Mouse (Mus musculus) heart, embryonic 15.5 days (tissue): ENCODE measurements around the gene Frmd4a. TPM values are rescaled to one million over a fixed set of nuclear protein-coding genes. Genes with fewer than 3 reads are reported as not detected.

Experiments
- ATAC-seq: fragments of 200-750 bp; cut with Nextera tagmentation; replicated peaks from 2 replicates; pipeline ENCODE4 v1.8.0; 2017; ENCODE audit warnings: low read depth, moderate TSS enrichment; ENCODE audit not compliant: insufficient number of reproducible peaks, insufficient read depth, low FRiP score
- H3K27ac ChIP-seq: fragments of 300-500 bp; sonication (generic); 2 replicates; pipeline ENCODE4 v1.5.1; 2015; ENCODE audit warnings: mild to moderate bottlenecking, inconsistent platforms
- H3K27me3 ChIP-seq: fragments of 300-500 bp; sonication (generic); 2 replicates; pipeline ENCODE4 v1.6.1; 2015; ENCODE audit warnings: inconsistent platforms
- H3K36me3 ChIP-seq: fragments of 300-500 bp; sonication (generic); 2 replicates; pipeline ENCODE4 v1.6.1; 2015; ENCODE audit warnings: mild to moderate bottlenecking, inconsistent platforms
- H3K4me1 ChIP-seq: fragments of 300-500 bp; sonication (generic); replicated peaks from 2 replicates; pipeline ENCODE4 v1.6.1; 2015; ENCODE audit warnings: inconsistent platforms
- H3K4me2 ChIP-seq: fragments of 300-500 bp; sonication (generic); 2 replicates; pipeline ENCODE4 v1.6.1; 2015; ENCODE audit warnings: inconsistent platforms, mild to moderate bottlenecking, moderate library complexity
- H3K4me3 ChIP-seq: fragments of 300-500 bp; sonication (generic); 2 replicates; pipeline ENCODE4 v1.5.1; 2015; ENCODE audit warnings: mild to moderate bottlenecking, inconsistent platforms
- H3K9ac ChIP-seq: fragments of 300-500 bp; sonication (generic); 2 replicates; pipeline ENCODE4 v1.6.1; 2015; ENCODE audit warnings: mild to moderate bottlenecking, inconsistent platforms
- H3K9me3 ChIP-seq: fragments of 300-500 bp; sonication (generic); replicated peaks from 2 replicates; pipeline ENCODE4 v1.6.1; 2016; ENCODE audit warnings: inconsistent platforms
- WGBS: fragments of 180-500 bp; shearing (Covaris S2); methylation state at CpG from one replicate; pipeline ENCODE4 v1.1.7; 2015; ENCODE audit warnings: mixed read lengths; 5-methylcytosine and 5-hydroxymethylcytosine counted together
- polyA plus RNA-seq: library from polyadenylated mRNA; unstranded; fragments of >200 nt; fragmentation: Nextera tagmentation; extraction: Ambion mirVana; gene quantifications from 2 replicates; pipeline ENCODE4 v1.2.1, GENCODE M21; 2015

Frmd4a gene
- polyA plus RNA-seq, 1 experiment from 2014 or later: 15.6 TPM

DNA sequence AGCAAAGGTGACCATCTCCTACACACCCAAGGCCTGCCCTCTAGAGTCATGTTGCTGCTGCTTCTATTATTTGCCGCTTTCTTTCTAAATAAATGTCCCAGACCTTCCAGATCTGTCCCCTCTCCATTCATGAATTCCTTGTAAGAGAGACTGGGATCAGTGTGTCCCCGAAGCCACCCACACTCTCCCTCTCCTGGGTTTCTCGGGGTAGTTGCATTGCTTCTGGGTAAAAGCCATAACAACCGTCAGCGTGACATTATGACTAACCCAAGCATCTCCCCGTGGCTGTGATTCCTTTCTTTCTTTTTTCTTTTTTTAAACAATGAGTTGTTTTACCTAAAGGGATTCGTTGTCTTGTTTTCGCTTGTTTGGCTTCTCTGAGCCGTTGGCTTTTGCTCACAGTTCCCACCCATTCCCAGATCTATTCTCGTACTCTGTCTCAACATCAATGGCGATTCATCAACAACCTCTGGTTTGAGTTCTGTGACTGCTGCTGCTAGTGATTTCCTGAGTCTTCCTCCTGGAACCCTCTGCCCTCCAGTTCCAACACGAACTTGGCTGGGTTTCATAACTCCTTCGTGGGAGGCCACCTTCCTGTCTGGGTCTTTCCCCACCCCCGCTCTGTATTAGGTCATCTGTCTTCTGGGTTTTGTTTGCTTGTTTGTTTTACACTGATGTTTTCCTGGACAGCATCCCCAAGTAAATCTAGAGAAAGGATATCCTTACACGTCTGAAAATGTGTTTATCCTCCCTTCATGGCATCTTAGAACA, 483.9 kb downstream of the Frmd4a start:
- peak overlapping the region; percentile 35 for H3K27ac ChIP-seq
- H3K36me3 ChIP-seq: peaks cover 7% of the 10 kb centered on the region; the same call in 1 of the 2 replicates
- no peak overlapping the region for H3K4me2 ChIP-seq
- H3K4me1 ChIP-seq: peaks cover 25% of the 10 kb centered on the region
- H3K4me3 ChIP-seq: no peak overlapping the region
- H3K9ac ChIP-seq: no peak overlapping the region
- H3K9me3 ChIP-seq: no peaks in the 10 kb centered on the region
- no peaks in the 10 kb centered on the region for H3K27me3 ChIP-seq
- 58% methylated on average over 15 of the region's 15 CpGs for WGBS
- 0 out of 2 replicates have a peak, but pooled peaks have one; percentile 17 for ATAC-seq

DNA sequence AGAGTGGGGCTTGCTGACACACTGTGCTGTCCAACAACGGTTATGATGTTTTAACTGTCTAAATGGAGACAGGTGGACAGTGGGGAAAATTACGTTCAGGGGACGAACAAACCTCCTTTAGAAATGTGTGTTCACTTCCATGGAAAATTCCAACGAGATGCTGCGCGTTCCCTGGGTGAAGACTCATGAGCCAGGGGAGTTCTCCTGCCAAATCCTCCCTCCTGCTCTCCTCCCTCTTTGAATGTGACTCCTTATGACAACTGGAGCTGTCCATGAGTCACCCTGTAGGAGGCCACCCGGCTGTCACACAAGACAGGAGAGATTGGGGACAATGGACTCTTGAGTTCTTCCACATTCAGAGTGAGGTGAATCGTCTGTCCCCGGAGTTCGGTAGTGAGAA, 486.9 kb downstream of the Frmd4a start:
- 49% methylated on average over 10 of the region's 10 CpGs for WGBS
- Histone ChIP-seq H3K27ac (peak overlapping the region; percentile 24; the same call in 1 of the 2 replicates), H3K4me3 (no peak overlapping the region), H3K36me3 (no peaks in the 10 kb centered on the region), H3K9me3 (no peaks in the 10 kb centered on the region), H3K27me3 (no peaks in the 10 kb centered on the region), H3K4me1 (peaks cover 36% of the 10 kb centered on the region), H3K4me2 (no peak overlapping the region), H3K9ac (no peak overlapping the region)
- ATAC-seq: no peak; the same call in 1 of the 2 replicates

DNA sequence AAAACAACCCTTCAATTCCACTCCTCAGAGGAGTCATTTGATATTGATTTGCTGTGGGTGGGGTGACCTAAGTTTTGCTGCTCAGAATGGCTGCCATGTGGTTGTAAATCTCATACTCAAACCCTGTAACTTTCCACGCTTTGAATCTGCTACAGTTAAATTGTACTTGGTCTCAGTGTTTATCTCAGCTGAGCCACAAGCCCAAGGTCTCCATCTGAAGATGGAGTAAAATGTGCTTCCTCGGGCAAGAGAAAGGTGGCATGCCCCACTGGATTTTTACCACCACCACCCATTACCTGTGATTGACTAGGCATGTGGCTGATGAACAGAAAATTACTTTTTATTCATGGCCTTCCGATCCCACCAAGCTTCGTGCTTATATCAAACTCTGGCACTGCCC, 488.2 kb downstream of the Frmd4a start:
- H3K27me3 ChIP-seq: no peaks in the 10 kb centered on the region
- H3K4me3 ChIP-seq: no peak overlapping the region
- peaks cover 42% of the 10 kb centered on the region for H3K4me1 ChIP-seq
- H3K36me3 ChIP-seq: no peaks in the 10 kb centered on the region
- ATAC-seq: no peak
- no peak overlapping the region for H3K4me2 ChIP-seq
- H3K9me3 ChIP-seq: no peaks in the 10 kb centered on the region
- H3K9ac ChIP-seq: no peak overlapping the region
- 91% methylated on average over 4 of the region's 4 CpGs for WGBS
- H3K27ac ChIP-seq: no peak overlapping the region

DNA sequence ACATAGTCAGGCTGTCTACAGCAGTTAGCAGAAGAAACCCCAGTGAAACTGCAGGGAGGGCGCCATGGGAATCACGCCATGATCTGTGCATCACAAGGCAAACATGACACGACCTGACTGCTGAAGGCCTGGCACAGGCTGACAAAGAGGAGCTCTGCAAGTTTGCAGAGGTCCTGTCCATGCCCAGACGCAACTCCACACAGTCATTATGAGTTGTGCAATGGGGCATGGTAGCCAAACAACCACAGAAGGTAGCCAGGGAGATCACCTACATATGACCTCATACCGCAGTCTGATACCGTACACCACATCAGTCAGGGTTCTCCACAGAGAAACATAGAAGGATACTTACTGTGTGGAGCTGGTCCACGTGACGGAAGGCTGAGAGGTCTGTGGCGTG, 489.1 kb downstream of the Frmd4a start:
- no peak for ATAC-seq
- H3K4me2 ChIP-seq: no peak overlapping the region

DNA sequence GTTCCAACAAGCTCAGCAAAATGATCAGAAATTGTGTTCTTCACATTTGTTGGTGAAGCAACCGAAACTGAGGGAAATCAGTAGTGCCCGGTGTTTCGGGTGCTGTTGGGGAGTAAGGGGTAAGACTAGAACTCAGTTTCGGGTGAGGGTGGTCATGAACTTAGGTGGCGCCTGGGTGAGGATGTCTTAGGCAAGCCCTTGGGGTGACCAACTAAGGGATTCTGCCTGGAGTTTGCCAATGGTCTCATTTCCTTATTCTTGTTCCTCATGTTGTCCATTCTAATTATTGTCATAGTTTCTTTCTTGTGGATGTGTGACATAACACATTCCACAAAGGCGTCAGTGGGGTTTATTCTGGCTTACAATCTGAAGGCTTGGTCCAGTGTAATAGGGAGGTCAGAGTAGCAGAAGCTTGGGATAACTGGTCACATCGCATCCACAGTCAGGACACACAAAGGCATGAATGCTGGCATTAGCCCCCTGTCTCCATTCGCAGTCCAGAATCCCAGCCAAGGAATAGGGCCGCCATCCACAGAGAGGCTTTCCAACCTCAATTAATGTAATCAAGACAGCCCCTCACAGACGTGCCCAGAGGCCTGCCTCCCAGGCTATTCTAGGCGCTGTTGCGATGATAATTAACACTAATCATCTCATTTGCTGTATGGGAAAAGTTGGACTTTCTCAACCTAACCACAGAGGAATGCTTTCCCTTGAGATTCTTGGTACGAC, 490.5 kb downstream of the Frmd4a start:
- Histone ChIP-seq H3K9me3 (no peaks in the 10 kb centered on the region), H3K27ac (no peak overlapping the region), H3K4me3 (no peak overlapping the region), H3K4me2 (no peak overlapping the region), H3K27me3 (no peaks in the 10 kb centered on the region), H3K9ac (no peak overlapping the region), H3K4me1 (peaks cover 37% of the 10 kb centered on the region), H3K36me3 (no peaks in the 10 kb centered on the region)
- no peak for ATAC-seq
- WGBS: 81% methylated on average over 13 of the region's 13 CpGs

More for the DNA sequence above, 489.1 kb downstream of the Frmd4a start:
- 90% methylated on average over 9 of the region's 9 CpGs for WGBS
- Histone ChIP-seq H3K9me3 (no peaks in the 10 kb centered on the region), H3K27ac (no peak overlapping the region), H3K4me3 (no peak overlapping the region), H3K9ac (no peak overlapping the region), H3K4me1 (peaks cover 35% of the 10 kb centered on the region), H3K36me3 (no peaks in the 10 kb centered on the region), H3K27me3 (no peaks in the 10 kb centered on the region)

DNA sequence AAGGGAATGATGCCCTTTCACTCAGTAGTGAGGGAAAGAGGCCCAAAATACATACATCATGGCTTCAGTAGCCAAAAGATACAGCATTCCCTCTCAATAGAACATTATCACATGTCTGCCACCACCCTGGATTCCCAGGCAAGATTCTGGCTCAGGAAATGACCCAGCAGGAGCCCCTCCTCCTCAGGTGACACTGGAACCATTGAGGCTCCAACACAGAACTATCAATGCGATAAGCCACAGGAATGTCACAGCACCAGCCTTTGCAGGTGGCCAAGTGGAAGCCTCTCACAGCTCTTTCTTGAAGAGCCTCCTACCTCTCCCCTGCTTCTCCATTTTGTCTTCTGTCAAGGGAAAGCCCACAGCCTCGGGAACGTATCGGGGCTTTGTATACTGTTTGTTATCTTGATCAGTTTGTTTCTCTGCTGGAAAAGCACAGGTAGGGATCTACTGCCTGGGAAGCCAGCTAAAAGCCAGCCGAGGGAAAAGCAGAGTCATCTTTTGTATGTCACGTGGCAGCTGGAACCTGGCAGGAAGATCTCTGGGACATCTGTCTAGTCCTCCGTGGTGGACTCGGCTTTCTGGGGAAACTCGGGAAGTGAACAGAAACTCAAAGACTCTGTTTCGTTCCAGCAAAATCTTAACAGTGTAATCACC, 491.6 kb downstream of the Frmd4a start:
- H3K9ac ChIP-seq: no peak overlapping the region
- H3K9me3 ChIP-seq: no peaks in the 10 kb centered on the region
- H3K4me3 ChIP-seq: no peak overlapping the region
- no peaks in the 10 kb centered on the region for H3K36me3 ChIP-seq
- peak overlapping the region; percentile 32; the same call in 1 of the 2 replicates for H3K27ac ChIP-seq
- no peak for ATAC-seq
- WGBS: 63% methylated on average over 10 of the region's 10 CpGs
- H3K4me1 ChIP-seq: peaks cover 32% of the 10 kb centered on the region
- H3K4me2 ChIP-seq: no peak overlapping the region
- no peaks in the 10 kb centered on the region for H3K27me3 ChIP-seq

DNA sequence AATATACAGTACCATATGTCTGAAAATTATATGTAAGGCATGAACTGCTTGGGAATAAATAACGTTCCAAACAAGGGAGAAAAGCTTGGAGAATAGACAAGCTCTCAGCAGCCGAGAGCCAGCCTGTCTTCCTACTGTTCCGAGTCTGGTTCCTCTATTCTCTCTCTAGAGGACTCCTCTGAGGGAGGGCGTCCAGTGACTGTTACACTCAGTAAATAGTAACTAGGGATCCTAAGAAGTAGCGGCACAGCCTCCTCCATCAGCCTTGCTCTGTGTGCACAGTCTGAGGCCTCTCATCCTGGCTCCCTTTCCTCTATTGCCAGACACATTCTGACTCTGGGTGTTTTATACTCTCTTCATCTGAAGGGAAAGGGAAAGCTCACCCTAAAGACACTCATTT, 492.2 kb downstream of the Frmd4a start:
- no peak overlapping the region for H3K4me2 ChIP-seq
- no peak overlapping the region for H3K9ac ChIP-seq
- H3K36me3 ChIP-seq: no peaks in the 10 kb centered on the region
- peaks cover 27% of the 10 kb centered on the region for H3K4me1 ChIP-seq
- H3K4me3 ChIP-seq: no peak overlapping the region
- no peaks in the 10 kb centered on the region for H3K9me3 ChIP-seq
- no peak for ATAC-seq
- H3K27me3 ChIP-seq: no peaks in the 10 kb centered on the region
- 58% methylated on average over 5 of the region's 5 CpGs for WGBS
- H3K27ac ChIP-seq: peak overlapping the region; percentile 32

DNA sequence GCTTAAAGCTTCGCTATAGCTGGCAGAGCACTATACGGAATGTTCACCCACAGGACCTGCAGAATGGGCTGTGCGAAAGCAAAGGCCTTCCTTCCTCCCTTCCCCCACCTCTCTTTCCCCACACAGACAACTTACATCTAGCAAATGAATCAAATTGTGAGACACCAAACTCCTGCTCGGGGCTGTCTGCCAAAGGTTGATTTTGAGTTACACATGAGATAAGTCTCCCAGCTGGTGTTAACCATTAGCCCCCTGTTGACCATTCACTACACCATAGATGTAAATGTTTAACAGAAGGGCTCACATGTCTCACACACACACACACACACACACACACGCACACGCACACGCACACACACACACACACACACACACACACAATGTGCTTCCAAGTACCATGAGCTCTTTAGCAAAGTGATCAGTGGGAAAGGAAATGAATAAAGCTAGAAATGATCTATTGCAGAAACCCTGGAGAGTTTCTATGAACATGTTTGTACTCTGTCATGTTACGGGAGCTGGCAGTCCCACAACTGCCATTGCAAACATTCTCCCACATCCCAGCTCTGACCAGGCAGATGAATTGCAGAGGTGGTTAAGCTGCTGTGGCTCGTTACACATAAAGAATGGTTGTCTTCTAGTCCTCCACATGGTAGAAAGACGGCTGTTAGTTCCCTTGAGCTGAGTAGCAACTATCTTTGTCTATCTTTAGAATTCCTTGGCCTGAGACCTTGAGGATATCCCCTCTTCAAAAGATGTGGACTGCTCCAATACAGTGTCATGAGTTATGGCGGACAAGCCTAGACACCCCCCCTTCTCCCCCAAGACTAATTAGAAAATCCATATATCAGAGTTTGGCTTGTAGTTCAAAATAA, 492.9 kb downstream of the Frmd4a start:
- 62% methylated on average over 11 of the region's 11 CpGs for WGBS
- H3K9me3 ChIP-seq: no peaks in the 10 kb centered on the region
- H3K4me1 ChIP-seq: peaks cover 27% of the 10 kb centered on the region
- no peaks in the 10 kb centered on the region for H3K27me3 ChIP-seq
- peak overlapping the region; percentile 32 for H3K27ac ChIP-seq
- H3K4me2 ChIP-seq: no peak overlapping the region
- no peaks in the 10 kb centered on the region for H3K36me3 ChIP-seq
- no peak for ATAC-seq
- H3K9ac ChIP-seq: no peak overlapping the region
- no peak overlapping the region for H3K4me3 ChIP-seq

DNA sequence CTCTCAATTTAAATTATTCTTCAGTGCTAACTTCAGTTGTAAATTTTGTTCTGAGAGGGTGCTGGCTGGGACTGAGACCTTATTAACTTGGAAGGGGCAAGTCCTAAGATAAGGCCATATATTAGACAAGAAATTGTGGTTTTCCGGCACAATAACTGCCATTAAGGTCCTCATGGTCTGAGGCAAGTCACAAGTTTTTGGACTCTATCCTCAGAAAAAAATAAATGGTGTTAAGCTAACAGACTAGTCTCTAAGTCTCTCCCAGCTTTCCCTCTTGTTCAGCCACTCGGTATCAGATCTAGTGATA, 493.5 kb downstream of the Frmd4a start:
- Histone ChIP-seq H3K27ac (0 out of 2 replicates have a peak overlapping the region, but pooled peaks have one; percentile 32), H3K9me3 (no peaks in the 10 kb centered on the region), H3K4me1 (peaks cover 31% of the 10 kb centered on the region), H3K9ac (no peak overlapping the region), H3K27me3 (no peaks in the 10 kb centered on the region), H3K4me2 (no peak overlapping the region), H3K36me3 (no peaks in the 10 kb centered on the region), H3K4me3 (no peak overlapping the region)
- WGBS: 86% methylated on average over 2 of the region's 2 CpGs
- ATAC-seq: no peak

DNA sequence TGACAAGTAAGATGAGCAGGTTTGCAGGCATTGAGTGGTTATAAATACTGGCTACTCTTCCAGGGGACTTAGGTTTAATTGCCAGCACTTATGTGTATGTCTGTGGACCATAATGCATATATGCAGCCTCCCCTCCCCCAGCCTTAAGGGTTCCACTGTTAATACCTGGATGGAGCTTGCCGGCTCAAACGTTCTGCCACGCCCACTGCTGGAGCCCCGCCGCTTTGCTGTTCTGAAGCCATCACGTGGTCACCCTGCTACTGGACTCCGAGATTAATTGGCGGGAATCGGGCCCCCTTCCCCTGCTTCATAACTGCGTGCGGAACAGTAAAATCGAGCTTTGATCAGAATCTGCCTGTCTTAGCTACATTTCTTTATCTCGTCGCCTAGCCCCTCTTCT, 495.1 kb downstream of the Frmd4a start:
- no peaks in the 10 kb centered on the region for H3K9me3 ChIP-seq
- peaks cover 43% of the 10 kb centered on the region for H3K4me1 ChIP-seq
- no peak overlapping the region for H3K27ac ChIP-seq
- 0 out of 2 replicates have a peak overlapping the region, but pooled peaks have one; percentile 18 for H3K4me2 ChIP-seq
- 47% methylated on average over 14 of the region's 14 CpGs for WGBS
- H3K36me3 ChIP-seq: no peaks in the 10 kb centered on the region
- H3K4me3 ChIP-seq: no peak overlapping the region
- no peak for ATAC-seq
- no peaks in the 10 kb centered on the region for H3K27me3 ChIP-seq
- no peak overlapping the region for H3K9ac ChIP-seq

DNA sequence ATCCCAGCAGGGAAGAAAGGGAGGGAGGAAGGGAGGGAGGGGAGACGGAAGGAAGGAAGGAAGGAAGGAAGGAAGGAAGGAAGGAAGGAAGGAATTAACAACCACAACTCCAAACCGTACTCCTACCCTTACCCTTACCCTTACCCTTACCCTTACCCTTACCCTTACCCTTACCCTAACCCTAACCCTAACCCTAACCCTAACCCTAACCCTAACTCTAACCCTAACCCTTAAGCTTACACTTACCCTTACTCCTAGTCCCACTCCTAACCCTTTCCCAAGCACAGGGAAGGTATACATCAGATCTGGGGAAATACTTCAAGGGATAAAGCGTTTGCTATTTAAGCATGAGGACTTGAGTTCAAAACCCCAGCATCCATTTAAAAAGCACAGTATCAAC, 498.4 kb downstream of the Frmd4a start:
- H3K27ac ChIP-seq: peak overlapping the region; percentile 96
- WGBS: 69% methylated on average over 3 of the region's 3 CpGs
- no peak for ATAC-seq

More for the DNA sequence above, 498.4 kb downstream of the Frmd4a start:
- Histone ChIP-seq H3K4me3 (no peak overlapping the region), H3K4me2 (no peak overlapping the region), H3K9ac (no peak overlapping the region), H3K36me3 (no peaks in the 10 kb centered on the region), H3K4me1 (peaks cover 26% of the 10 kb centered on the region), H3K27me3 (no peaks in the 10 kb centered on the region), H3K9me3 (no peaks in the 10 kb centered on the region)
